Mouse (Mus musculus): ENCODE results near the gene Safb. TPM values are rescaled to one million over a fixed set of nuclear protein-coding genes. Genes with fewer than 3 reads are reported as not detected.
"Not testable (repeated sequence)": the region's sequence is repeated elsewhere in the genome, so short reads cannot be mapped to it uniquely, and the experiment has no call there.

Gene Safb
- total and polyA plus RNA-seq, 2 experiments from 2014 or later: 39.8 to 52.9 TPM

GRCm38 (mm10) chr17:56611861-56612564 is 27.4 kb downstream of the Safb start:
- H3K27me3 ChIP-seq (ENCODE audit: control insufficient read depth, insufficient read depth, low read length): no peaks in the 10 kb centered on the region
- no peak overlapping the region for H3K4me2 ChIP-seq (ENCODE audit: low read depth, low read length)
- TF ChIP-seq EP300 (IDR thresholded peaks at IDR 0.05; ENCODE audit: low read depth) (no peak), CTCF (IDR thresholded peaks at IDR 0.05; ENCODE audit: low read depth) (no peak)
- WGBS: 22% methylated on average over 13 of the region's 14 CpGs
- H3K4me3 ChIP-seq (ENCODE audit: low read depth, low read length): no peak overlapping the region
- H3K9ac ChIP-seq (replicated peaks; ENCODE audit: low read depth, low read length): no peak overlapping the region
- H3K27ac ChIP-seq (ENCODE audit: low read depth): no peak overlapping the region
- ATAC-seq (ENCODE audit: insufficient read depth, low read depth) (no peak), DNase-seq (ENCODE audit: low spot score) (no peak)
- H3K4me1 ChIP-seq (ENCODE audit: control insufficient read depth, insufficient read depth): peaks cover 20% of the 10 kb centered on the region
- peaks cover 28% of the 10 kb centered on the region for H3K36me3 ChIP-seq (replicated peaks; ENCODE audit: control insufficient read depth, insufficient read depth, low read length)
- H3K9me3 ChIP-seq (replicated peaks; ENCODE audit: control insufficient read depth, low read length): no peaks in the 10 kb centered on the region

- not testable (repeated sequence) for H3K27me3 ChIP-seq (ENCODE audit: control insufficient read depth, insufficient read depth, low read length); H3K4me2 ChIP-seq (ENCODE audit: low read depth, low read length); H3K4me3 ChIP-seq (ENCODE audit: low read depth, low read length); H3K9me3 ChIP-seq (replicated peaks; ENCODE audit: control insufficient read depth, low read length); ATAC-seq (ENCODE audit: insufficient read depth, low read depth); H3K9ac ChIP-seq (replicated peaks; ENCODE audit: low read depth, low read length); H3K27ac ChIP-seq (ENCODE audit: low read depth); DNase-seq (ENCODE audit: low spot score)
- 78% methylated on average over 10 of the region's 10 CpGs for WGBS
- H3K4me1 ChIP-seq (ENCODE audit: control insufficient read depth, insufficient read depth): peaks cover 20% of the 10 kb centered on the region
- H3K36me3 ChIP-seq (replicated peaks; ENCODE audit: control insufficient read depth, insufficient read depth, low read length): peaks cover 29% of the 10 kb centered on the region
Measured at GRCm38 (mm10) chr17:56612565-56612939, 27.9 kb downstream of the Safb start.

- peaks cover 18% of the 10 kb centered on the region for H3K4me1 ChIP-seq (ENCODE audit: control insufficient read depth, insufficient read depth)
- ATAC-seq (ENCODE audit: insufficient read depth, low read depth): peak; percentile 64
- no peaks in the 10 kb centered on the region for H3K27me3 ChIP-seq (ENCODE audit: control insufficient read depth, insufficient read depth, low read length)
- no peaks in the 10 kb centered on the region for H3K9me3 ChIP-seq (replicated peaks; ENCODE audit: control insufficient read depth, low read length)
- peak; percentile 95 for TF ChIP-seq CTCF (IDR thresholded peaks at IDR 0.05; ENCODE audit: low read depth)
- TF ChIP-seq EP300 (IDR thresholded peaks at IDR 0.05; ENCODE audit: low read depth): peak; percentile 45; the same call in 1 of the 2 replicates
- H3K36me3 ChIP-seq (replicated peaks; ENCODE audit: control insufficient read depth, insufficient read depth, low read length): peaks cover 37% of the 10 kb centered on the region
- WGBS: under 1% methylated on average over 52 of the region's 52 CpGs
- DNase-seq (ENCODE audit: low spot score): peak; percentile 88
- peak within 1 kb of the TSS; percentile 90 for H3K9ac ChIP-seq (replicated peaks; ENCODE audit: low read depth, low read length)
- peak within 1 kb of the TSS; percentile 87 for H3K27ac ChIP-seq (ENCODE audit: low read depth)
- peak within 1 kb of the TSS; percentile 84 for H3K4me3 ChIP-seq (ENCODE audit: low read depth, low read length)
- peak within 1 kb of the TSS; percentile 81 for H3K4me2 ChIP-seq (ENCODE audit: low read depth, low read length)
Measured at GRCm38 (mm10) chr17:56613236-56613844, 28.7 kb downstream of the Safb start, which contains the start of gene Rpl36. Gene Rpl36 (plus strand): TSS chr17:56613416.

- Histone ChIP-seq H3K27ac (ENCODE audit: low read depth) (peak overlapping the region; percentile 87), H3K4me3 (ENCODE audit: low read depth, low read length) (peak overlapping the region; percentile 84), H3K4me2 (ENCODE audit: low read depth, low read length) (peak overlapping the region; percentile 81), H3K36me3 (replicated peaks; ENCODE audit: control insufficient read depth, insufficient read depth, low read length) (peaks cover 43% of the 10 kb centered on the region), H3K4me1 (ENCODE audit: control insufficient read depth, insufficient read depth) (peaks cover 13% of the 10 kb centered on the region), H3K9ac (replicated peaks; ENCODE audit: low read depth, low read length) (peak overlapping the region; percentile 90)
- 0% methylated on average over 26 of the region's 26 CpGs for WGBS
- not testable (repeated sequence) for ATAC-seq (ENCODE audit: insufficient read depth, low read depth); DNase-seq (ENCODE audit: low spot score); H3K27me3 ChIP-seq (ENCODE audit: control insufficient read depth, insufficient read depth, low read length); H3K9me3 ChIP-seq (replicated peaks; ENCODE audit: control insufficient read depth, low read length)
Measured at GRCm38 (mm10) chr17:56613893-56614292, 29.3 kb downstream of the Safb start.

- Histone ChIP-seq H3K36me3 (replicated peaks; ENCODE audit: control insufficient read depth, insufficient read depth, low read length) (peaks cover 49% of the 10 kb centered on the region), H3K4me3 (ENCODE audit: low read depth, low read length) (peak overlapping the region; percentile 84), H3K9me3 (replicated peaks; ENCODE audit: control insufficient read depth, low read length) (no peaks in the 10 kb centered on the region), H3K27ac (ENCODE audit: low read depth) (peak overlapping the region; percentile 87), H3K4me1 (ENCODE audit: control insufficient read depth, insufficient read depth) (peaks cover 13% of the 10 kb centered on the region), H3K27me3 (ENCODE audit: control insufficient read depth, insufficient read depth, low read length) (no peaks in the 10 kb centered on the region), H3K9ac (replicated peaks; ENCODE audit: low read depth, low read length) (peak overlapping the region; percentile 90), H3K4me2 (ENCODE audit: low read depth, low read length) (peak overlapping the region; percentile 81)
- DNase-seq (ENCODE audit: low spot score) (no peak), ATAC-seq (ENCODE audit: insufficient read depth, low read depth) (no peak)
- TF ChIP-seq CTCF (IDR thresholded peaks at IDR 0.05; ENCODE audit: low read depth): no peak
- 24% methylated on average over 14 of the region's 14 CpGs for WGBS
Measured at GRCm38 (mm10) chr17:56614391-56615135, 29.9 kb downstream of the Safb start.
